Mouse (Mus musculus) small intestine, adult 2 months (tissue): ENCODE measurements around the gene Glycam1. TPM values are rescaled to one million over a fixed set of nuclear protein-coding genes. Genes with fewer than 3 reads are reported as not detected.

ENCODE experiments used
- H3K27ac ChIP-seq: fragments of 200-500 bp; 2 replicates; pipeline ENCODE4 v1.5.1; 2012; ENCODE audit warnings: low read depth, low read length, control low read depth, inconsistent platforms; ENCODE audit not compliant: insufficient read depth
- H3K27me3 ChIP-seq: fragments of 200-500 bp; 2 replicates; pipeline ENCODE4 v1.6.1; 2012; ENCODE audit warnings: mild to moderate bottlenecking, moderate library complexity, low read length, inconsistent platforms; ENCODE audit not compliant: control insufficient read depth, insufficient read depth
- H3K36me3 ChIP-seq: fragments of 200-500 bp; 2 replicates; pipeline ENCODE4 v1.6.1; 2012; ENCODE audit warnings: mild to moderate bottlenecking, low read length, control low read depth, inconsistent platforms; ENCODE audit not compliant: control insufficient read depth, insufficient read depth
- H3K4me1 ChIP-seq: fragments of 200-500 bp; 2 replicates; pipeline ENCODE4 v1.6.1; 2012; ENCODE audit warnings: low read length, inconsistent platforms, mixed read lengths; ENCODE audit not compliant: control insufficient read depth, insufficient read depth, insufficient read length
- H3K4me3 ChIP-seq: fragments of 200-500 bp; 2 replicates; pipeline ENCODE4 v1.5.1; 2012; ENCODE audit warnings: low read depth, mild to moderate bottlenecking, control low read depth, inconsistent platforms, low read length, moderate library complexity
- CTCF ChIP-seq: fragments of 200-500 bp; IDR thresholded peaks from 2 replicates; pipeline ENCODE4 v1.5.1; 2012; ENCODE audit warnings: low read depth, mild to moderate bottlenecking, control low read depth, inconsistent platforms, low read length, moderate library complexity, mixed read lengths; ENCODE audit not compliant: insufficient replicate concordance, insufficient read length; ENCODE audit errors: extremely low read depth
- POLR2A ChIP-seq: fragments of 200-500 bp; IDR thresholded peaks from 2 replicates; pipeline ENCODE4 v1.6.1; 2012; ENCODE audit warnings: low read depth, mild to moderate bottlenecking, control low read depth, inconsistent platforms, low read length, moderate library complexity
- WGBS: fragments of 180-500 bp; shearing (Covaris S2); methylation state at CpG from one replicate; pipeline ENCODE4 v1.1.7; 2018; 5-methylcytosine and 5-hydroxymethylcytosine counted together
- polyA plus RNA-seq: library from polyadenylated mRNA; depleted of rRNA; stranded (reverse); fragments of >200 nt; gene quantifications from 2 replicates; pipeline ENCODE4 v1.2.3, GENCODE M21; 2012

Glycam1 gene
- polyA plus RNA-seq, 1 experiment: 0.38 TPM

DNA sequence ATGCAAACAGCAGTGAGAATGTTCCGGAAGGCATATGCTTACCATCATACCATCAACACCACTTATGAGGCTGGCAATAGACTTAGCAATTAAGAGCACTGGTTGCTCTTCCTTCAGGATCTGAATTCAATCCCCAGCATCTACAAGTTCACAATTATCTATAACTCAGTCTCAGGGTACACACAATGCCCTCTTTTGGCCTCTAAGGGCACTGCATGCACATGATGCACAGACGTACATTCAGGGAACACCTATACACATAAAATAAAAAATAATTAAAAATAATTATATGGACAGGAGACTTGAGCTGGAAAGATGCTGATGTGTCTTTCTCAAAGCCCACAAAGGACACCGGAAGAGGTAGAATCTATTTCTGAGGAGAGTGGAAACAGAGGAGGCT is 16.9 kb downstream of the Glycam1 start:
- no peaks in the 10 kb centered on the region for H3K36me3 ChIP-seq
- no peak overlapping the region for H3K4me3 ChIP-seq
- WGBS: 73% methylated on average over 3 of the region's 3 CpGs
- no peak overlapping the region for H3K27ac ChIP-seq
- TF ChIP-seq CTCF: no peak
- TF ChIP-seq POLR2A: no peak
- H3K4me1 ChIP-seq: no peaks in the 10 kb centered on the region
- H3K27me3 ChIP-seq: no peaks in the 10 kb centered on the region

GRCm38 (mm10) chr15:103542526-103542925 is 22.4 kb downstream of the Glycam1 start:
- no peaks in the 10 kb centered on the region for H3K36me3 ChIP-seq
- TF ChIP-seq CTCF (no peak), POLR2A (no peak)
- H3K4me3 ChIP-seq: no peak overlapping the region
- H3K27me3 ChIP-seq: peaks cover 7% of the 10 kb centered on the region
- H3K4me1 ChIP-seq: 0 out of 2 replicates have a peak, but pooled peaks cover 2% of the 10 kb centered on the region
- H3K27ac ChIP-seq: no peak overlapping the region

- WGBS: 74% methylated on average over 1 of the region's 1 CpGs
- no peak for TF ChIP-seq CTCF
- H3K27me3 ChIP-seq: peaks cover 20% of the 10 kb centered on the region
- no peak overlapping the region for H3K27ac ChIP-seq
- H3K4me3 ChIP-seq: no peak overlapping the region
- no peaks in the 10 kb centered on the region for H3K36me3 ChIP-seq
- 0 out of 2 replicates have a peak, but pooled peaks cover 4% of the 10 kb centered on the region for H3K4me1 ChIP-seq
These were observed 24.2 kb downstream of the Glycam1 start for GRCm38 (mm10) chr15:103540646-103541045.

- 86% methylated on average over 2 of the region's 2 CpGs for WGBS
- H3K4me3 ChIP-seq: no peak overlapping the region
- H3K27ac ChIP-seq: no peak overlapping the region
These were observed 25.6 kb downstream of the Glycam1 start for GRCm38 (mm10) chr15:103539259-103539658.

DNA sequence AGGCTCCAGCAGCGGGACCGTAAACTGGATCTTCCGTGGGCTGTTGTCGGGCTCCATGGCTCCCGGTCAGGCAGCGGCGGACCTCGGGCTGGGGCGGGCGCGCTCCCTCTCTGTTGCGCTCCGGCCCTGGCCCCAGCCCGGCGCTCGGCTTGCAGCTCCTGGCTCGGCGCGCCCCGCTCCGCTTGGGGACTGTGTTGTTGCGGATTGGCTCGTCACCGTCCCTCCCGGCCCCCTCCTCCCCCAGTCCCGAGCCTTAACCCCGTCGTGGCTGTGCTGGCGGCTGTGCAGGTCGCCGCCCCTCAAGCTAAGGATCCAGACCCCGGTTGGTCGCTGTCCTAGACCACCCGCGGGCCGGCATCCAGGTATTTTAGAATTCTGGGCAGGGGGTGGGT is 27.1 kb downstream of the Glycam1 start, which contains the start of gene Ppp1r1a:
Gene Ppp1r1a (minus strand): TSS at position 182 of the 392 bp plus-strand sequence.
- H3K27me3 ChIP-seq: peaks cover 20% of the 10 kb centered on the region
- H3K36me3 ChIP-seq: no peaks in the 10 kb centered on the region
- TF ChIP-seq POLR2A: no peak
- TF ChIP-seq CTCF: no peak
- 0 out of 2 replicates have a peak, but pooled peaks cover 4% of the 10 kb centered on the region for H3K4me1 ChIP-seq
- no peak within 1 kb of the TSS for H3K27ac ChIP-seq
- WGBS: 2% methylated on average over 36 of the region's 36 CpGs
- peak within 1 kb of the TSS; percentile 62 for H3K4me3 ChIP-seq

More at GRCm38 (mm10) chr15:103539259-103539658, 25.6 kb downstream of the Glycam1 start:
- Histone ChIP-seq H3K36me3 (no peaks in the 10 kb centered on the region), H3K4me1 (0 out of 2 replicates have a peak, but pooled peaks cover 4% of the 10 kb centered on the region), H3K27me3 (peaks cover 20% of the 10 kb centered on the region)
- TF ChIP-seq POLR2A (no peak), CTCF (no peak)

GRCm38 (mm10) chr15:103537011-103537821 is 27.7 kb downstream of the Glycam1 start:
- 10% methylated on average over 37 of the region's 37 CpGs for WGBS
- 0 out of 2 replicates have a peak, but pooled peaks cover 4% of the 10 kb centered on the region for H3K4me1 ChIP-seq
- H3K4me3 ChIP-seq: peak overlapping the region; percentile 62
- TF ChIP-seq CTCF (no peak), POLR2A (no peak)
- no peaks in the 10 kb centered on the region for H3K36me3 ChIP-seq
- H3K27ac ChIP-seq: no peak overlapping the region
- H3K27me3 ChIP-seq: peaks cover 20% of the 10 kb centered on the region

DNA sequence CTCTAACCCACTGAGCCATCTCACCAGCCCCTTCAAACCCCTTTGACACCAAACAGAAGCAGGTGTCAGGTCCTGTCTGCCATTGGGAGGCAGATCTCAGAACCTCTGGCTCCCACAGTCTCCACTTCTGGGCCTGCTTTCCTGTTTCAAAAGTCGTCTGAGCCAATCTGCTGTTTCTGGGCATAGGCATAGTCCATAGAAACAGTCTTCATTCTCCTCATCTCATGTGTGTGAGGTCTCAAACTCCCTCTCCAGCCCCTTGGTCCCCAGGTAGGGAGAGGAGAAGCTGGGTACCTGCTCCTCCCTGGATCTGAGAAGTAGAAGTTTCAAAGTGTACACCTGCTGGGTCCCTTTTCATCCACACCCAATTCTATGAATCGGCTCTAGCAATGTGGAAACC is 28.4 kb downstream of the Glycam1 start:
- H3K4me1 ChIP-seq: 0 out of 2 replicates have a peak, but pooled peaks cover 4% of the 10 kb centered on the region
- H3K4me3 ChIP-seq: no peak overlapping the region
- TF ChIP-seq CTCF: no peak
- TF ChIP-seq POLR2A: no peak
- H3K27me3 ChIP-seq: peaks cover 20% of the 10 kb centered on the region
- 37% methylated on average over 2 of the region's 2 CpGs for WGBS
- H3K27ac ChIP-seq: no peak overlapping the region
- no peaks in the 10 kb centered on the region for H3K36me3 ChIP-seq
